Mouse (Mus musculus) Patski (cell line): ENCODE measurements around the gene Eefsec. TPM values are rescaled to one million over a fixed set of nuclear protein-coding genes. Genes with fewer than 3 reads are reported as not detected.

Experiments
- ATAC-seq: fragments of 100-300 bp; one replicate; pipeline ENCODE4 v1.8.0; 2021
- CTCF ChIA-PET: fragments of 350-600 bp; sonication (Branson Sonifier 250); formaldehyde crosslinking; loops from one replicate; lab custom pipeline; 2022; ENCODE audit warnings: inconsistent platforms; lab: Charles Lee
- POLR2A ChIA-PET: fragments of 350-600 bp; sonication (Branson Sonifier 250); formaldehyde crosslinking; loops from one replicate; lab custom pipeline; 2022; ENCODE audit warnings: antibody characterized with exemption, inconsistent platforms; lab: Charles Lee
- DNase-seq: peaks from one replicate; pipeline ENCODE4 v3.0.0-alpha.2; 2011; ENCODE audit warnings: low read depth, low spot score
- H3K27me3 ChIP-seq: fragments of 371-371 bp; one replicate; pipeline ENCODE4 v1.5.1; 2021
- CTCF ChIP-seq: fragments of 100-300 bp; IDR thresholded peaks from one replicate; pipeline ENCODE4 v1.5.1; 2021
- in situ Hi-C: fragments of 300-500 bp; cut with MboI; formaldehyde crosslinking; loops from 3 replicates; pipeline ENCODE4 v1.11.1; 2018; ENCODE audit warnings: low pct_unique_long_range_greater_than_20kb, mixed read lengths
- polyA plus RNA-seq: library from polyadenylated mRNA; unstranded; gene quantifications from one replicate; pipeline ENCODE4 v1.2.3, GENCODE M21; 2021

The Eefsec gene
- polyA plus RNA-seq, 1 experiment from 2014 or later: 14.9 TPM

DNA sequence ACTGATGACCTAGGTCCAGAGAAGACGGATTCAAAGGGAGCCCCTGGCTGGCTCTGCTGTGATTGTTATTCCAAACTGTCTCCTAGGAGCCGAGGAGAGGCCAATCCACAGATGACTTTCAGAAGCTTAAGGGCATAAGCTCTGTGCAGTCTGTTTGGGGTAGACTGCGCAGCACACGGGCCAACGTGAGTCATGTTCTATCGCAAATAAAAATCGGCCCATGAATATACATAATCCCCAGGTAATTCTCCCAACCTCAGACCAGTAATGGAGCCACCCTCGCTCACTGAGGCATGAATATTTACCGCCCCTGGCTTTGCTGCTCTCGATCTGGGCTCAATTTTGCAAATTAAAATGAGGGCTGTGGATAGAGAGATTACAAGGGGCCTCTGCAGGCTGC lies 134.7 kb downstream of the Eefsec start:
- TF ChIP-seq CTCF: no peak
- no peaks in the 10 kb centered on the region for H3K27me3 ChIP-seq
- no peak for DNase-seq
- ATAC-seq: no peak
- CTCF ChIA-PET: interaction anchor here (1.3 to 1.9 kb wide), 2 partner anchors 9 to 12 kb away, joined by 4 to 5 read pairs; no protein-coding TSS in a partner anchor
- in situ Hi-C loops: no loop called here
- POLR2A ChIA-PET: interaction anchor here (1.1 kb wide), 1 partner anchor 9 kb away, joined by 3 read pairs; no protein-coding TSS in a partner anchor

DNA sequence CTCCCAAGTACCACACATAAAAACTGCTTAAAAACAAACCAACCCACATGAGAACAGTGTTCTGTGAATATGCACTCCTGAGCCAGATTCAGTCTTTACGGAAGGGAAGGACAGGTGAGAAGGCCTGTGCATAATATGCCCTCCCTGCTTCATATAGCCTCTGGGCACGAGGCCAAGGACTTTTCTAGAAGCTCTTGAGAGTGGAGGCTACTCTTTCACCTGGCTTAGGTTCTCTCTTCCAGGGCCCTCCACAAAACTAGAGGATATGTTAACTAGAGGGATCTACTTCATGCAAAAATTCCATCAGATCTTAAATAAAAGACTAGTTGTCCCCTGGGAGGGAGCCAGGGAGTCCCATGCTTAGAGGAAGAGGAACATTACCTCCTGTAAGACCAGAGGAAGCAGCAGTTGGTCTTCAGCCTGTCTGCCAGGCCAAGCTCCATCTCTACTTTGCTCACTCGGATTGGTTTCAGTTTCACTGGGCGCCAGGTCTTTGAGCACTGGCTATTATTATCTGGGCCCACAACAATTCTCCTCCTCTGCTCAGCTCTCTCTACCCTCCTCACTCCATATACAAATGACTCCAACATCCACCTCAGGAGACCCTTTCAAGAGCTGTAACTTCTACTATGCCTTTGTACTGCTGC lies 140.1 kb downstream of the Eefsec start:
- CTCF ChIA-PET: interaction anchor here (1.3 kb wide), 1 partner anchor 12 kb away, joined by 3 read pairs; no protein-coding TSS in a partner anchor
- DNase-seq (no peak), ATAC-seq (no peak)
- TF ChIP-seq CTCF: no peak
- H3K27me3 ChIP-seq: no peaks in the 10 kb centered on the region
- POLR2A ChIA-PET: no interaction called here
- in situ Hi-C loops: no loop called here

DNA sequence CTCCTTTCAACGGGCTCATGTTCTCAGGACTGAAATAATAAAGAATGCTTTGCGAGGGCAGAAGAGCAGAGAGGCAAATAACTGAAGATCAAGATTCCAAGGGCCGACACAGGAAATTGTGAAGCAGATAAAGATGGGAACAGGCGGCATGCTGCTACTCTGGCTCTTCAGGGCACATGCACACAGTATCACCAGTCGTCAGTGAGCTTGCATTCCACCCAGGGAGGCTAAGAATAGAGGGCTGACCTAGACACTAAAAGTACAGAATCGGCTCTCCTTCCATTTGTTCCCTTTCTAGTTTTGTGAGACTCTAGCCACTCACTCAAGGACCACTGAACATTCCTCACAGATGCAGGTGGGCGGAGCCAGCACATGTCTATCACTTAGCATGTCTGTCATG lies 145.1 kb downstream of the Eefsec start:
- no peak for DNase-seq
- TF ChIP-seq CTCF: no peak
- no peaks in the 10 kb centered on the region for H3K27me3 ChIP-seq
- POLR2A ChIA-PET: no interaction called here
- in situ Hi-C loops: no loop called here
- ATAC-seq: no peak
- CTCF ChIA-PET: interaction anchor here (1.1 kb wide), 1 partner anchor 15 kb away, joined by 3 read pairs; no protein-coding TSS in a partner anchor

DNA sequence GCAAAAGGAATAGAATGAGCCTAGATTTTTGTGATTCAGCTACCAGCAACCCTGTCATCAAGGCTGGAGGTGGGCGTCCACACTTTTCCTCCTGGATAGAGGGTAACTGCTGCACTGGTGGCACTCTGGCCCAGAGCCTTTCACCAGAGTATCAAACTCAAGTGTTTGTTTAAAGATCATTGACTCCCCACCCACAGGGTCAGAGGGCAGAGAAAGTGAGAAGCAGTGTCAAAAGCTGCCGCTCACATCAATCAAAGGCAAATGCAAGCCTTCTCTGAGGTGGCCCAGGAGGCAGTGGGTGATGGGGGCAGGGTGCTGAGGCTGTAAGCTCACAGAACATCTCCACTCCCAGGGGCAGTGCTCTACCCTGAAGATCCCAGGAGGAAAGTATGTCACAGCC lies 146.8 kb downstream of the Eefsec start:
- CTCF ChIA-PET: interaction anchor here (1.3 to 1.5 kb wide), 2 partner anchors 13 to 63 kb away, joined by 3 to 4 read pairs; no protein-coding TSS in a partner anchor
- no peak for TF ChIP-seq CTCF
- no peak for DNase-seq
- H3K27me3 ChIP-seq: no peaks in the 10 kb centered on the region
- in situ Hi-C loops: no loop called here
- POLR2A ChIA-PET: no interaction called here
- ATAC-seq: no peak

DNA sequence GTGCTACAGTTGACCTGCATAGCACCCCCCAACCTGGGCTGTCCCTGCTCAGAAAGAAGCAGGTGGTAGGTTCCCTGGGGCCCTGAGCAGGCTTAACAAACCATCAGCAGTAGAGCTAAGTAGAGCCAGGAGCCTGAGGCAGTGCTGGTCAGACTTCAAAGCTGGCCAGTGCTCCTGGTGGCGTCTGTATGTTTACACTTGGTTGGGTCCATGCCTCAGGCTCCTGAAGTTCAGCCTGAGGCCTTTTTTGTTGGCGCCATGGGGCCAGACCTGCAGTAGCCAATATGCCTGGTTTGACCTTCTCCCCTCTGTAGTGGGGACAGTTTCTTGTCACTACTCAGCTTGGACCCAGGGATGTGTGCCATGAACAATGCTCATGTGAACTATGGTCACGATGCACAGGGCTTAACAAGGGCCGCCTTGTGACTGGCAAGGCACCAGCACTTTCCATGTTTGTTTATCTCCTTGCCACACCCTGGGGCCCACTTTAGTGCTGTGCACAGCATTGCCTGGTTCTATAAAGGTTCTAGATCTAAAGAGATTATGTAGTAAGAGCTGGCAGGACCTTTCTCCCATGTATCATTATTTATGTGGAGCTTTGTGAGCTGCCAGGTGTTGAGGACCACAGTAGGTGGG lies 153.9 kb downstream of the Eefsec start:
- no peak for ATAC-seq
- POLR2A ChIA-PET: no interaction called here
- no peak for TF ChIP-seq CTCF
- CTCF ChIA-PET: interaction anchor here (0.8 to 1.1 kb wide), 2 partner anchors 14 to 20 kb away, joined by 3 to 4 read pairs; no protein-coding TSS in a partner anchor
- H3K27me3 ChIP-seq: no peaks in the 10 kb centered on the region
- in situ Hi-C loops: no loop called here
- DNase-seq: no peak

DNA sequence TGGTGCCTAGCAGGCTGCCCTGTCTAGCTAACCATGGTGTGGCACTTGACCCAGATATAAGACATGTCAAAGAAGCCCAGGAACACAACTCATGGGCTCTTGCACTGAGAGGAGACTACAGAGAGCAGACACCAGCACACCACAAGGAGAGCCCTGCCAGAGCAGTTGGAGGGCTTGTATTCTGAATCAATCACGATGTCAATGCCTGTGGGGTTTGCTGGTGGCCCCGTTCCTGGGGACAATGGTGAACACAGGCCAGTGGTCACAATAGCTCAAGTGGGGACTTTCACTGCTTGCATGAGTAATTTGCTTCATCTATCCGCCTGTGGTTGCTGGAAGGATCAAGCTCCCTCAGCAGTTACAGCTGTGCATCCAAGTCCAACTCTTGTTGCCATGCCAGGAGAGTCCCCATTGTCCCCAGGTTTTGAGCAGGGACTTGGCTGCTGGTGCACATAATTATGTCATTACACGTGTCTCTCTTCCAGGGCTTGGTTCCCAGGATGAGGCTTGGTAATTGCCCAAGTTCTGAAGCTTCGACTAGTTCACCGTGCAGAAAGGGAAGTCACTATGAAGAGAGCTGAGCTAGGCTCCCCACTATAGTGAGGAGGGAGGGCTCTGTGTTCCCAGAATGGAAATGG lies 156.1 kb downstream of the Eefsec start:
- POLR2A ChIA-PET: no interaction called here
- ATAC-seq (no peak), DNase-seq (no peak)

DNA sequence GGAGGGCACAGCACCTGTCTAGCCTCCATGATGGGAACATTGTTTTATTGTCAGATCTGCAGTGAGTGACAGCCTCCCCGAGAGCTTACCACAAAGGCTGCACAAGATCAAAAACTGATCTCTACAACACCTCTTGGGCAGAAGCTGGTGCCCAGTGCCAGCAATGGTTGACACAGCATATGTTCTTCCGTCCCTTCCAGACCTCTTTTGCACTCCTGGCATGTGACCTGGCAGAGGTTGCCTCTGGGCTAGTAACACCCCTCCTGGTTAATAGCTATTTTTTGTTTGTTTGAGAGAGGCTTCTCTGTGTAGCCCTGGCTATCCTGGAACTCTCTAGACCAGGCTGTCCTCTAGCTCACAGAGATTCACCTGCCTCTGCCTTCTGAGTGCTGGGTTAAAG lies 168.2 kb downstream of the Eefsec start:
- no peak for DNase-seq
- POLR2A ChIA-PET: no interaction called here
- TF ChIP-seq CTCF: no peak
- in situ Hi-C loops: no loop called here
- no peaks in the 10 kb centered on the region for H3K27me3 ChIP-seq
- CTCF ChIA-PET: interaction anchor here (1.3 kb wide), 2 partner anchors 15 to 25 kb away, joined by 3 to 4 read pairs; no protein-coding TSS in a partner anchor
- no peak for ATAC-seq

More for the DNA sequence above, 156.1 kb downstream of the Eefsec start:
- no peak for TF ChIP-seq CTCF
- in situ Hi-C loops: no loop called here
- CTCF ChIA-PET: no interaction called here
- no peaks in the 10 kb centered on the region for H3K27me3 ChIP-seq

DNA sequence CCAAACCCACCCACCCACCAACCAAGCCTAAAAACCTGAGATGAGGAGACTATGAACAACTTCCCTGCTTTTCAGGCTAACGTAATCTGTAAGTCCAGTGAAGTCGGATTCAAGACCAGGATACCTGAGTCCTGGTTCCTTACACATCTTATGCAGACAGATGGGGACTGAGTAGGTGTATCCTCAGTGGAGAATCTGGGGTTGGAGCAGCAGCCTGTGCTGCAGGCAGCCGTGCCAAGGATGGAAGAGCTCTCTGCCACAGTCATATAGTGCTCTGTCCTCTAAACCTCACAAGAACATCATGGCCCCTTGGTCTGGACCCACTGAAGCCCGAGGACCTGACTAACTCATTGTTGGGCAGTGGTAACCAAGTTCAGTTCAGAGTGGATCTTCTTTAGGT lies 169.1 kb downstream of the Eefsec start:
- no peak for TF ChIP-seq CTCF
- no peaks in the 10 kb centered on the region for H3K27me3 ChIP-seq
- CTCF ChIA-PET: interaction anchor here (1.3 kb wide), 2 partner anchors 15 to 26 kb away, joined by 3 to 4 read pairs; no protein-coding TSS in a partner anchor
- DNase-seq (no peak), ATAC-seq (no peak)
- POLR2A ChIA-PET: no interaction called here
- in situ Hi-C loops: no loop called here

DNA sequence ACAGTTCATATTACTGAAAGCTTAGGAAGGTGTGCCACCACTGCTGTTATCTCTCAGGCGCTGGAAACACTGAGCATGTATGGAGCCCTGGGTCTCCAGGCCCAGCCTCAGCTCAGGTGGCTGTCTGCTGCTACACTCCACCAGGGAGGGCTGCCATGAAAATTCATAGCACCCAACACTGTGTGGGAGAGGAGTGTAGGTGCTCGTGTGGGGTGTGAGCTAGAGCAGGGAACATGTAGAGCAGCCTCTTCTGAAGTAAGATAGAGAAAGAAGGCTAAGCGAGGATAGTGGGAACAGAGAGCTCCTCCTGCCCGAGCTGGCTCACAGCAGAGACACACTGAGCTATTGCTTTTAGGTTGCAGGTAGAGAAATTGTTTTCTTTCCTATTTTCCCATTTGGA lies 170.1 kb downstream of the Eefsec start:
- ChIA-PET CTCF (no interaction called here), POLR2A (interaction anchor here (0.9 kb wide), 1 partner anchor 9 kb away, joined by 3 read pairs; no protein-coding TSS in a partner anchor)
- no peak for ATAC-seq
- no peak for DNase-seq
- in situ Hi-C loops: no loop called here
- H3K27me3 ChIP-seq: no peaks in the 10 kb centered on the region
- no peak for TF ChIP-seq CTCF

DNA sequence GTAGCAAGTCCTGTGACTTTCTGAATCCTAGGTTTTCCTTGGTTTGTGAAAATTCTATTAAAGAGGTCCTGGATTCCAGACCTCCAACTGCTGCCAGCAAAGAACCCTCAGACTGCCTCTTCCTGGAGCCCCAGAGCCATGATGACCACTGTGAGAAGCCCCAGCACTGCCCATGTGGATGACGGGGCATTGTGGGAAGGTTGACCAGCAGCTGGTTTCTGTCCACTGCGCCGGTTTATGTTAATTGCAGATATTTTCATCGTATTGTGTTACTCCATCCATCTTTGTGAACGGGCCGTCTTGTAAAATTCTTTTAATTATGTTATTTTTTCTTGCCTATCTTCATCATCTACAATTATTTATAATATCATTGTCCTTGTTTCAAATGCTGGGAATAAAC lies 171.7 kb downstream of the Eefsec start:
- DNase-seq (no peak), ATAC-seq (no peak)
- no peak for TF ChIP-seq CTCF
- no peaks in the 10 kb centered on the region for H3K27me3 ChIP-seq
- in situ Hi-C loops: no loop called here
- ChIA-PET POLR2A (no interaction called here), CTCF (no interaction called here)
